Mouse (Mus musculus): ENCODE results near the gene Fam124a. TPM values are rescaled to one million over a fixed set of nuclear protein-coding genes. Genes with fewer than 3 reads are reported as not detected.
"Not testable (repeated sequence)": the region's sequence is repeated elsewhere in the genome, so short reads cannot be mapped to it uniquely, and the experiment has no call there.

Fam124a gene
- total RNA-seq, 2 experiments from 2014 or later = 22.8 to 25.6 TPM

DNA sequence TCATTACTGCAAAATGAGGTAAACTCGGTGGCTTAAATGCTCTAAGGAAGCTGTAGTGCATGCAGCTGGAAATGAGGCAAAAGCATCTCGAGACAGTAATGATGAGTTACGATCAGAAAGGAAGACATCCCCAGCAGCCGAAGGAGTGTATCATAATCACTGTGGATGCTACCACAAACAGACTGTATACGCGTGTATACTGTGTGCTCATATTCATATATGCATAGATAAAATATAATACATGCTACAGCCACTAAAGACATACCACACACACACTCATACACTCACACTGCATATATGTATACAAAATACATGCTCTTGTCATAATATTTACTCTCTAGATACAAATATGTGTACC lies 82.8 kb downstream of the Fam124a start:
- Histone ChIP-seq H3K4me3 (no peak overlapping the region), H3K27ac (peak overlapping the region; percentile 82)
- TF ChIP-seq CTCF (IDR thresholded peaks at IDR 0.05) = no peak
- intact Hi-C loops (cut with DNase I) = loop anchor here (5.0 kb wide), 1 partner anchor 299 kb away; no protein-coding TSS in a partner anchor
- no peak for DNase-seq (ENCODE audit: extremely low spot score in 1 of 2, low spot score in 2 of 2)

DNA sequence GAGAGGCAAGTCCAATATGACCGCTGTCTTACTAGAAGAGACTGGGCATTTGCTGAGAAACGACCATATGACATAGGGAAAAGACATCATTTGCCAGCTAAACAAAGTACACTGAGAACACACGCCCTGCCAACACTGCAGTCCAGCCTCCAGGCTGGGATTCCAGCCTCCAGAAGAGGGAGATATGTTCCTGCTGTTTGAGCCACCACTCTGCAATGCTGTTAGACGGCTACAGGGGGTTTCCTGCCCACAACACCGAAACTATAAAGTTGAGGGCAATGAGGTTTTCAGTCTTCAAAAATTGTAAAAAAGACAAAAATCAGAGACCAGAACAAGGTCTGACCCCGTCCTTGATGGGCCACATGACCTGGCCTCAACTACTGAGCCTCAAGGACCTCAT lies 83.6 kb downstream of the Fam124a start:
- Histone ChIP-seq H3K27ac (no peak overlapping the region; the same call in 1 of the 2 replicates), H3K4me3 (no peak overlapping the region)
- no peak for DNase-seq (ENCODE audit: extremely low spot score in 1 of 2, low spot score in 2 of 2)
- peak; percentile 49 for TF ChIP-seq CTCF (IDR thresholded peaks at IDR 0.05)
- intact Hi-C loops (cut with DNase I) = loop anchor here (5.0 kb wide), 1 partner anchor 298 kb away; no protein-coding TSS in a partner anchor

DNA sequence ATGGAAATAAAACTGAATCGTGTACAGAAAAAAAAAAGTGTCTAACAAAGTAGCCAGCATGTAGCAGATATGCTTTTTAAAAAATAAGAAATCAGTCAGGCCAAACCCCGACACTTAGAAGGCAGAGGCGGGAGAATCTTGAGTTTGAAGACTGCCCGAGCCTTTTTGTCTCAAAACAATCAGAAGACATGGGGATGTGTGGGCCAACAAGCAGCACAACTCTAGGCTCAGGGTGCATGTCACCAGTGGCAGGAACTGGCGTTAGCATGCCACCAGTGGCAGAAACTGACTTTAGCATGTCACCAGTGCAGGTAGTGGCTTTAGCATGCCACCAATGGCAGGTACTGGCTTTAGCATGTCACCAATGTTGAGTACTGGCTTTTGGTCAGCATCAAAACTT lies 84.0 kb downstream of the Fam124a start:
- no peak for DNase-seq (ENCODE audit: extremely low spot score in 1 of 2, low spot score in 2 of 2)
- Histone ChIP-seq H3K4me3 (no peak overlapping the region), H3K27ac (no peak overlapping the region)
- intact Hi-C loops (cut with DNase I) = loop anchor here (5.0 kb wide), 1 partner anchor 298 kb away; no protein-coding TSS in a partner anchor
- no peak for TF ChIP-seq CTCF (IDR thresholded peaks at IDR 0.05)

GRCm38 (mm10) chr14:62640396-62640795 lies 84.9 kb downstream of the Fam124a start:
- Histone ChIP-seq H3K4me3 (no peak overlapping the region), H3K27ac (no peak overlapping the region)
- intact Hi-C loops (cut with DNase I) = no loop called here
- TF ChIP-seq CTCF (IDR thresholded peaks at IDR 0.05) = no peak
- DNase-seq (ENCODE audit: extremely low spot score in 1 of 2, low spot score in 2 of 2) = no peak

DNA sequence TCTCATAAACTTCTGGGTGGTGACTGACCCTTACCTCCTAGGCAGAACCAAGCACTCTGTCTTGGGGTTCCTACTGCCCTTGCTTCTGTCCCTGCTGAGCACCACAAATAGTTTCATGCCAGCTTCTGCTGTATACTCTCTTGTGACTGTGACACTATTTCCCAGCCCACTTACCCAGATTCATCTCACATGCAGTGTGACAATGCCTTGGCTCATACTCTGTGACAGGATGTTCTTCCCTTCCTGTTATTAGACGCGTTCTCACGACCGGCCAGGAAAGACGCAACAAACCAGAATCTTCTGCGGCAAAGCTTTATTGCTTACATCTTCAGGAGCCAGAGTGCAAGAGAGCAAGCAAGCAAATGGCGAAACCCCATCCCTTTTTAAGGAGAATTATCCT lies 86.8 kb downstream of the Fam124a start:
- DNase-seq (ENCODE audit: extremely low spot score in 1 of 2, low spot score in 2 of 2); H3K27ac ChIP-seq; intact Hi-C loops (cut with DNase I); H3K4me3 ChIP-seq: not testable (repeated sequence)

DNA sequence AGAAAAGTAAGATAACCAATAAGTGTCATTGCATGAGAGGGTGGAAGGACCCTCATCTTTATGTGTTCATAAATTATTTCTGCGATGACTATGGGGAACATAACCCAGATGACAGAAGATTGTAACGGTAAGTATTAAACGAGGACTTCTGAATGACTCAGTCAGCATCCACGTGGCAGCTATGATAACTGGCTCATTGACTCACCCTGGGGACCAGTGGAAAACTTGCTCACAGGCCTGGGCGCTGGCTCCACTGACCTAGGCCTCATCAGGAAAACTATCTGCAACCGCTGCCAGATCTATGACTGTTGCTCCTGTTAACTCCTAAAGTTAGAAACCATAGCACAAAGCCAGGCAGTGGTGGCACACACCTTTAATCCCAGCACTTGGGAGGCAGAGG lies 92.9 kb downstream of the Fam124a start:
- TF ChIP-seq CTCF (IDR thresholded peaks at IDR 0.05) = no peak
- intact Hi-C loops (cut with DNase I) = no loop called here
- DNase-seq (ENCODE audit: extremely low spot score in 1 of 2, low spot score in 2 of 2) = no peak
- Histone ChIP-seq H3K4me3 (no peak overlapping the region), H3K27ac (no peak overlapping the region)

- TF ChIP-seq CTCF (IDR thresholded peaks at IDR 0.05) = no peak
- intact Hi-C loops (cut with DNase I) = no loop called here
- no peak for DNase-seq (ENCODE audit: extremely low spot score in 1 of 2, low spot score in 2 of 2)
- no peak overlapping the region for H3K27ac ChIP-seq
- no peak overlapping the region for H3K4me3 ChIP-seq
Observed at GRCm38 (mm10) chr14:62650376-62650775, 94.8 kb downstream of the Fam124a start.

DNA sequence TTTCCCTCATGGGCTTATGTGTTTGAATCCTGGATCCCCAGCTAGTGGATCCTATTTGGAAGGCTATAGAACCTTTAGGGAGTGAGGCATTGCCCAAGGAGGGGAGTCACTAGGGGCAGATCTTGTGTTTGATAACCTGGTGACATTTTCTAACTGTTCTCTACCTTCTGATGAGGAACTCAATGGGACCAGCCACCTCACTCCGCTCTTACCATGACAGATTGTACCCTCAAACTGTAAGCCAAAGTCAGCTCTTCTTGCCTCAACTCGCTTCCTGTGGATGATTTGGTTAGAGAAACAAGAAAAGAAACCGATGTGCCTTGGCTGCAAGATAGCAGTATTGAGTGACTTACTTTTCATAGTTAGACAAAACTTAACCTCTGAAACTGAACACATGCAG lies 96.2 kb downstream of the Fam124a start:
- intact Hi-C loops (cut with DNase I) = no loop called here
- Histone ChIP-seq H3K4me3 (no peak overlapping the region), H3K27ac (no peak overlapping the region)
- DNase-seq (ENCODE audit: extremely low spot score in 1 of 2, low spot score in 2 of 2) = no peak
- no peak for TF ChIP-seq CTCF (IDR thresholded peaks at IDR 0.05)

GRCm38 (mm10) chr14:62655996-62656395 lies 100.5 kb downstream of the Fam124a start:
- Histone ChIP-seq H3K27ac (no peak overlapping the region), H3K4me3 (no peak overlapping the region)
- no peak for DNase-seq (ENCODE audit: extremely low spot score in 1 of 2, low spot score in 2 of 2)
- intact Hi-C loops (cut with DNase I) = no loop called here
- TF ChIP-seq CTCF (IDR thresholded peaks at IDR 0.05) = no peak

DNA sequence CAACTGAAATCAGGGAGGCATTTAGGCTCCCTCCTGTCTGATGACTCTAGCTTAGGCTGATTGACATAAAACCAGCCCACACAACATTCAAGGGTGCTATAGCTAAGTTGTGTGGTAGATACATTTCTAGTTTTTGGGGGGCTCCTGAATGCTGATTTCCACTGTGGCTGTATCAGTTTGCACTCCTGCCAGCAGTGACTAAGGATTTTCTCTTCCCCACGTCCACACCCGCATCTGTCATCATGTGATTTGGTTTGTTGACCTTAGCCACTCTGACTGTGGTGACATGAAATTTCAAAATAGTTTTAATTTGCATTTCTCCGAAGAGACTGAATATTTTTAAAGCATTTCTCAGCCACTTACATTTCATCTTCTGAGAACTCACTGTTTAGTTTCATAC lies 101.9 kb downstream of the Fam124a start:
- no peak overlapping the region for H3K27ac ChIP-seq
- intact Hi-C loops (cut with DNase I) = no loop called here
- no peak for DNase-seq (ENCODE audit: extremely low spot score in 1 of 2, low spot score in 2 of 2)
- no peak overlapping the region for H3K4me3 ChIP-seq
- no peak for TF ChIP-seq CTCF (IDR thresholded peaks at IDR 0.05)

Other genes with a start within 250 kb of the Fam124a start
- gene Gucy1b2, start 99.4 kb upstream of the Fam124a start, total RNA-seq (2021) = under 1 TPM; 0.28 to 0.29 TPM
- gene Gm4131, start 11.2 kb downstream of the Fam124a start, total RNA-seq (2021) = not detected
- not detected for gene Serpine3, start 107.9 kb downstream of the Fam124a start, total RNA-seq (2021)
- gene Ints6, start 205.4 kb downstream of the Fam124a start, total RNA-seq (2021) = 10 to 100 TPM; 41.0 to 42.2 TPM

All from left cerebral cortex, adult 2 months (tissue).